In the genomic region with DNA sequence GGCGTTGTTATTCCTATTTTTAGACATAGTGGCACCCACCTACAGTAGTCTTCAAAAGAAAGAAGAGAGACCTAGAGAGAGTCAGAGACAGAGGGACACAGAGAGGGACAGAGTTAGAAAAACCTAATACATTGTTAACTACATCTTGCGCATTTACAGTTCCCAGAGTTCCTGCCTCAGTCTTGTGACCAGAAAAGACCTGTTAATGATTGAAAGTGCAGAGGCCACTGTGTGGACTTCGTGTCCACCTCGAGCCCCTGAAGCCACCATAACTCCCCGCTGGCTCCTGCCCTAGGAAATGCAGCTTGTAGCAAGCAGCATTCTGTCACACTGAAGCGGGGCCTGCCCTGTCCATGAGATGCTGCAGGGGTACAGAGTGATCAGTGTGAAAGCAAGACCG, we compare ENCODE assay signal across 8 mouse cellular contexts. TPM values are rescaled to one million over a fixed set of nuclear protein-coding genes. Genes with fewer than 3 reads are reported as not detected.
A peak's percentile ranks its signal among the peaks of the same experiment; 100 is the strongest.
DNase-seq lines count a peak whose midpoint lies in the region; ATAC-seq and TF ChIP-seq lines count a peak whose summit lies in the region.

No protein-coding gene starts in this region.

- 25% methylated on average over 7 of the region's 7 CpGs for WGBS in lung, embryonic 16.5 days
- WGBS in embryonic facial prominence, embryonic 10.5 days: 32% methylated on average over 7 of the region's 7 CpGs
- WGBS in kidney, adult 2 months: 18% methylated on average over 7 of the region's 7 CpGs
- WGBS in midbrain, embryonic 11.5 days: 38% methylated on average over 7 of the region's 7 CpGs

- no peak for TF ChIP-seq CTCF in kidney, adult 2 months (conservative IDR thresholded peaks at IDR 0.05; ENCODE audit: insufficient read depth, insufficient read length, low read depth, low read length)

- DNase-seq in lung, postnatal 10 days: no peak
- peak; percentile 26 for DNase-seq in embryonic facial prominence, embryonic 10.5 days (ENCODE audit: low spot score)
- peak; percentile 90 for DNase-seq in kidney, adult 2 months
- peak; percentile 89 for DNase-seq in midbrain, embryonic 11.5 days (ENCODE audit: low spot score, missing footprints)
- no peak for DNase-seq in urinary bladder, postnatal 25 days (ENCODE audit: low spot score)
- no peak for DNase-seq in adrenal gland, postnatal 36 days

- no peaks in the 10 kb centered on the region for H3K9me3 ChIP-seq in lung, embryonic 16.5 days (ENCODE audit: control insufficient read depth, low read length)
- no peaks in the 10 kb centered on the region for H3K9me3 ChIP-seq in embryonic facial prominence, embryonic 10.5 days
- H3K9me3 ChIP-seq in midbrain, embryonic 11.5 days (ENCODE audit: control insufficient read depth, low read length): no peaks in the 10 kb centered on the region

- TF ChIP-seq POLR2A in kidney, adult 2 months (IDR thresholded peaks at IDR 0.05; ENCODE audit: low read depth, low read length): no peak

- H3K4me1 ChIP-seq in lung, embryonic 16.5 days (replicated peaks; ENCODE audit: control insufficient read depth, insufficient read depth, low read length): peaks cover 8% of the 10 kb centered on the region
- peaks cover 13% of the 10 kb centered on the region for H3K4me1 ChIP-seq in embryonic facial prominence, embryonic 10.5 days
- peaks cover 4% of the 10 kb centered on the region; the same call in 1 of the 2 replicates for H3K4me1 ChIP-seq in kidney, adult 2 months (ENCODE audit: control insufficient read depth, insufficient read depth, low read length)
- H3K4me1 ChIP-seq in midbrain, embryonic 11.5 days (ENCODE audit: control insufficient read depth, insufficient read depth, low read length): peaks cover 2% of the 10 kb centered on the region; the same call in 1 of the 2 replicates

- H3K4me2 ChIP-seq in lung, embryonic 16.5 days (ENCODE audit: low read depth, low read length): peak overlapping the region; percentile 66
- peak overlapping the region; percentile 67 for H3K4me2 ChIP-seq in midbrain, embryonic 11.5 days

- peak overlapping the region; percentile 96 for H3K27ac ChIP-seq in lung, embryonic 16.5 days (ENCODE audit: low read length)
- H3K27ac ChIP-seq in embryonic facial prominence, embryonic 10.5 days (replicated peaks): peak overlapping the region; percentile 97
- H3K27ac ChIP-seq in kidney, adult 2 months (ENCODE audit: insufficient read depth, low read depth, low read length): peak overlapping the region; percentile 97
- no peak overlapping the region for H3K27ac ChIP-seq in midbrain, embryonic 11.5 days (ENCODE audit: low read depth, low read length)

- H3K9ac ChIP-seq in lung, embryonic 16.5 days (ENCODE audit: low read length): peak overlapping the region; percentile 93
- peak overlapping the region; percentile 94 for H3K9ac ChIP-seq in midbrain, embryonic 11.5 days (ENCODE audit: low read length)

- ATAC-seq in lung, embryonic 16.5 days (ENCODE audit: low read depth): no peak
- no peak for ATAC-seq in midbrain, embryonic 11.5 days (ENCODE audit: low FRiP score)
- ATAC-seq in CD4-positive, CD25-positive, alpha-beta regulatory T cell, adult 4 months: no peak

- peak overlapping the region; percentile 93 for H3K4me3 ChIP-seq in lung, embryonic 16.5 days (ENCODE audit: low read length)
- H3K4me3 ChIP-seq in embryonic facial prominence, embryonic 10.5 days: peak overlapping the region; percentile 85
- peak overlapping the region; percentile 96 for H3K4me3 ChIP-seq in kidney, adult 2 months (ENCODE audit: insufficient read depth, low read depth, low read length)
- H3K4me3 ChIP-seq in midbrain, embryonic 11.5 days (ENCODE audit: low read depth, low read length): peak overlapping the region; percentile 92

- H3K27me3 ChIP-seq in lung, embryonic 16.5 days (ENCODE audit: control insufficient read depth, insufficient read depth, low read depth, low read length): no peaks in the 10 kb centered on the region
- no peaks in the 10 kb centered on the region for H3K27me3 ChIP-seq in embryonic facial prominence, embryonic 10.5 days (replicated peaks; ENCODE audit: low read depth, poor library complexity, severe bottlenecking)
- H3K27me3 ChIP-seq in kidney, adult 2 months (replicated peaks; ENCODE audit: control insufficient read depth, insufficient read depth, low read length): no peaks in the 10 kb centered on the region
- no peaks in the 10 kb centered on the region for H3K27me3 ChIP-seq in midbrain, embryonic 11.5 days (ENCODE audit: control insufficient read depth, insufficient read depth, low read length)

- H3K36me3 ChIP-seq in lung, embryonic 16.5 days (ENCODE audit: control insufficient read depth, insufficient read depth, low read length): peaks cover 4% of the 10 kb centered on the region
- H3K36me3 ChIP-seq in embryonic facial prominence, embryonic 10.5 days (replicated peaks): peaks cover 19% of the 10 kb centered on the region
- H3K36me3 ChIP-seq in kidney, adult 2 months (ENCODE audit: control insufficient read depth, insufficient read depth, low read length): no peaks in the 10 kb centered on the region
- H3K36me3 ChIP-seq in midbrain, embryonic 11.5 days (ENCODE audit: control insufficient read depth, insufficient read depth, low read length): no peaks in the 10 kb centered on the region

RNA-seq across cellular contexts. Expression of a gene that starts 0.7 kb away (rescaled TPM):
- polyA plus RNA-seq in lung, embryonic 16.5 days (2015; fragmentation: Nextera tagmentation; extraction: Ambion mirVana): 12.4 and 16.2 TPM in 2 replicates
- 20.9 and 23.4 TPM in 2 replicates for polyA plus RNA-seq in embryonic facial prominence, embryonic 10.5 days (2016; fragmentation: Nextera tagmentation; extraction: Ambion mirVana)
- polyA plus RNA-seq in kidney, adult 2 months (2012; rRNA removed): 12.0 and 12.5 TPM in 2 replicates
- 18.4 and 19.0 TPM in 2 replicates for polyA plus RNA-seq in midbrain, embryonic 11.5 days (2014; fragmentation: Nextera tagmentation; extraction: Ambion mirVana)
- polyA plus RNA-seq in CD4-positive, CD25-positive, alpha-beta regulatory T cell, adult 4 months (2017; shearing (Covaris generic)): 1 to 10 TPM; 5.2 to 9.1 TPM
- total RNA-seq in adrenal gland, postnatal 36 days (2021): 1 to 10 TPM; 3.1 to 4.5 TPM

RNA-seq across cellular contexts. Expression of a gene that starts 1.1 kb away (rescaled TPM):
- 13.3 and 15.8 TPM in 2 replicates for polyA plus RNA-seq in lung, embryonic 16.5 days (2015; fragmentation: Nextera tagmentation; extraction: Ambion mirVana)
- 23.9 and 24.3 TPM in 2 replicates for polyA plus RNA-seq in embryonic facial prominence, embryonic 10.5 days (2016; fragmentation: Nextera tagmentation; extraction: Ambion mirVana)
- 218 and 240 TPM in 2 replicates for polyA plus RNA-seq in kidney, adult 2 months (2012; rRNA removed)
- polyA plus RNA-seq in midbrain, embryonic 11.5 days (2014; fragmentation: Nextera tagmentation; extraction: Ambion mirVana): 18.6 and 21.2 TPM in 2 replicates
- polyA plus RNA-seq in CD4-positive, CD25-positive, alpha-beta regulatory T cell, adult 4 months (2017; shearing (Covaris generic)): 1 to 10 TPM; 3.6 to 4.1 TPM
- 10 to 100 TPM; 18.3 to 20.4 TPM for total RNA-seq in adrenal gland, postnatal 36 days (2021)

Comparison
In these comparisons a context has a peak if more than half of its experiments do, and no peak if none do; other contexts are left out.
1. DNase-seq: peak in embryonic facial prominence, embryonic 10.5 days (single experiment), kidney, adult 2 months (single experiment) and midbrain, embryonic 11.5 days (single experiment); none in lung, postnatal 10 days (single experiment), urinary bladder, postnatal 25 days (single experiment) and adrenal gland, postnatal 36 days (0 of 2).
2. Peak in every context shown above with its lines, with median percentiles within 50 percentile points of each other: H3K4me3 ChIP-seq.